Mouse (Mus musculus) embryonic facial prominence, embryonic 14.5 days (tissue): Measurements from ENCODE around the gene Ifih1. TPM values are rescaled to one million over a fixed set of nuclear protein-coding genes. Genes with fewer than 3 reads are reported as not detected.

Source experiments
- ATAC-seq: fragments of 200-750 bp; cut with Nextera tagmentation; 2 replicates; pipeline ENCODE4 v1.8.0; 2017; ENCODE audit warnings: low read depth, moderate number of reproducible peaks, moderate TSS enrichment
- DNase-seq: peaks from one replicate; pipeline ENCODE4 v3.0.0-alpha.2; 2015; ENCODE audit warnings: low spot score
- H3K27ac ChIP-seq: fragments of 300-500 bp; sonication (generic); replicated peaks from 2 replicates; pipeline ENCODE4 v1.5.1; 2014; ENCODE audit warnings: low read depth, mild to moderate bottlenecking, low read length, moderate library complexity
- H3K27me3 ChIP-seq: fragments of 300-500 bp; sonication (generic); replicated peaks from 2 replicates; pipeline ENCODE4 v1.6.1; 2014; ENCODE audit warnings: low read length; ENCODE audit not compliant: control insufficient read depth, insufficient read depth
- H3K36me3 ChIP-seq: fragments of 300-500 bp; sonication (generic); 2 replicates; pipeline ENCODE4 v1.6.1; 2014; ENCODE audit warnings: low read length, mixed read lengths; ENCODE audit not compliant: control insufficient read depth, insufficient read depth
- H3K4me1 ChIP-seq: fragments of 300-500 bp; sonication (generic); 2 replicates; pipeline ENCODE4 v1.6.1; 2014; ENCODE audit warnings: antibody characterized with exemption, low read length; ENCODE audit not compliant: control insufficient read depth, insufficient read depth
- H3K4me2 ChIP-seq: fragments of 300-500 bp; sonication (generic); 2 replicates; pipeline ENCODE4 v1.6.1; 2014; ENCODE audit warnings: low read depth, mild to moderate bottlenecking, low read length, moderate library complexity, mixed read lengths
- H3K4me3 ChIP-seq: fragments of 300-500 bp; sonication (generic); 2 replicates; pipeline ENCODE4 v1.5.1; 2014; ENCODE audit warnings: low read depth, mild to moderate bottlenecking, low read length
- H3K9ac ChIP-seq: fragments of 300-500 bp; sonication (generic); 2 replicates; pipeline ENCODE4 v1.6.1; 2014; ENCODE audit warnings: low read depth, mild to moderate bottlenecking, low read length, moderate library complexity, mixed read lengths
- H3K9me3 ChIP-seq: fragments of 300-500 bp; sonication (generic); 2 replicates; pipeline ENCODE4 v1.6.1; 2016; ENCODE audit warnings: low read length; ENCODE audit not compliant: control insufficient read depth
- WGBS: fragments of 180-500 bp; shearing (Covaris S2); extraction: QIAGEN DNeasy Blood & Tissue Kit; methylation state at CpG from one replicate; pipeline ENCODE4 v1.1.7; 2014; 5-methylcytosine and 5-hydroxymethylcytosine counted together
- polyA plus RNA-seq: library from polyadenylated mRNA; unstranded; fragments of >200 nt; fragmentation: Nextera tagmentation; extraction: Ambion mirVana; gene quantifications from 2 replicates; pipeline ENCODE4 v1.2.1, GENCODE M21; 2014

Ifih1 gene
- polyA plus RNA-seq = 2.9 and 3.4 TPM in 2 replicates

- peaks cover 8% of the 10 kb centered on the region; the same call in 1 of the 2 replicates for H3K4me1 ChIP-seq
- DNase-seq (peak; percentile 71), ATAC-seq (peak; percentile 92)
- under 1% methylated on average over 19 of the region's 30 CpGs for WGBS
- H3K27ac ChIP-seq = peak within 1 kb of the TSS; percentile 34; the same call in 1 of the 2 replicates
- peaks cover 3% of the 10 kb centered on the region; the same call in 1 of the 2 replicates for H3K27me3 ChIP-seq
- peak within 1 kb of the TSS; percentile 66 for H3K9ac ChIP-seq
- H3K9me3 ChIP-seq = no peaks in the 10 kb centered on the region
- peak within 1 kb of the TSS; percentile 49 for H3K4me3 ChIP-seq
- peak within 1 kb of the TSS; percentile 71 for H3K4me2 ChIP-seq
- no peaks in the 10 kb centered on the region for H3K36me3 ChIP-seq
Observed at GRCm38 (mm10) chr2:62646014-62646645, at the start of gene Ifih1. Gene Ifih1, minus strand, starts transcription at chr2:62646255.

- no peaks in the 10 kb centered on the region for H3K9me3 ChIP-seq
- H3K27me3 ChIP-seq = no peaks in the 10 kb centered on the region
- DNase-seq (no peak), ATAC-seq (no peak)
- H3K4me3 ChIP-seq = no peak overlapping the region
- no peaks in the 10 kb centered on the region for H3K4me1 ChIP-seq
- 85% methylated on average over 6 of the region's 6 CpGs for WGBS
- H3K27ac ChIP-seq = no peak overlapping the region
- H3K9ac ChIP-seq = no peak overlapping the region
- H3K36me3 ChIP-seq = no peaks in the 10 kb centered on the region
- no peak overlapping the region for H3K4me2 ChIP-seq
Observed at GRCm38 (mm10) chr2:62685934-62686333, 39.9 kb upstream of the Ifih1 start.

GRCm38 (mm10) chr2:62684989-62685595 lies 39.0 kb upstream of the Ifih1 start:
- Histone ChIP-seq H3K27me3 (no peaks in the 10 kb centered on the region), H3K4me2 (no peak overlapping the region), H3K9me3 (no peaks in the 10 kb centered on the region), H3K9ac (no peak overlapping the region), H3K27ac (no peak overlapping the region), H3K36me3 (no peaks in the 10 kb centered on the region), H3K4me3 (no peak overlapping the region), H3K4me1 (no peaks in the 10 kb centered on the region)
- ATAC-seq = no peak
- 54% methylated on average over 3 of the region's 3 CpGs for WGBS
- no peak for DNase-seq

GRCm38 (mm10) chr2:62681667-62682066 lies 35.6 kb upstream of the Ifih1 start:
- H3K4me1 ChIP-seq = no peaks in the 10 kb centered on the region
- H3K27me3 ChIP-seq = no peaks in the 10 kb centered on the region
- H3K4me3 ChIP-seq = no peak overlapping the region
- no peak overlapping the region for H3K27ac ChIP-seq
- H3K9ac ChIP-seq = no peak overlapping the region
- no peaks in the 10 kb centered on the region for H3K9me3 ChIP-seq
- no peaks in the 10 kb centered on the region for H3K36me3 ChIP-seq
- DNase-seq (no peak), ATAC-seq (no peak)
- H3K4me2 ChIP-seq = no peak overlapping the region
- 67% methylated on average over 8 of the region's 8 CpGs for WGBS

- 80% methylated on average over 5 of the region's 5 CpGs for WGBS
Observed at GRCm38 (mm10) chr2:62672788-62673187, 26.7 kb upstream of the Ifih1 start.

GRCm38 (mm10) chr2:62670767-62671166 lies 24.7 kb upstream of the Ifih1 start:
- Histone ChIP-seq H3K9ac (no peak overlapping the region), H3K36me3 (no peaks in the 10 kb centered on the region), H3K27me3 (no peaks in the 10 kb centered on the region), H3K4me3 (no peak overlapping the region), H3K4me2 (no peak overlapping the region), H3K27ac (no peak overlapping the region), H3K4me1 (no peaks in the 10 kb centered on the region), H3K9me3 (no peaks in the 10 kb centered on the region)
- ATAC-seq = no peak
- WGBS = 65% methylated on average over 4 of the region's 4 CpGs
- no peak for DNase-seq

More at GRCm38 (mm10) chr2:62672788-62673187, 26.7 kb upstream of the Ifih1 start:
- no peak overlapping the region for H3K4me2 ChIP-seq
- ATAC-seq (no peak), DNase-seq (no peak)
- no peaks in the 10 kb centered on the region for H3K27me3 ChIP-seq
- no peaks in the 10 kb centered on the region for H3K9me3 ChIP-seq
- H3K9ac ChIP-seq = no peak overlapping the region
- no peaks in the 10 kb centered on the region for H3K4me1 ChIP-seq
- H3K4me3 ChIP-seq = no peak overlapping the region
- no peak overlapping the region for H3K27ac ChIP-seq
- H3K36me3 ChIP-seq = no peaks in the 10 kb centered on the region

- Histone ChIP-seq H3K4me1 (no peaks in the 10 kb centered on the region), H3K4me2 (no peak overlapping the region), H3K9me3 (no peaks in the 10 kb centered on the region), H3K9ac (no peak overlapping the region), H3K27ac (no peak overlapping the region), H3K4me3 (no peak overlapping the region), H3K36me3 (no peaks in the 10 kb centered on the region), H3K27me3 (no peaks in the 10 kb centered on the region)
- ATAC-seq = no peak
- 84% methylated on average over 5 of the region's 5 CpGs for WGBS
- DNase-seq = no peak
Observed at GRCm38 (mm10) chr2:62670301-62670700, 24.2 kb upstream of the Ifih1 start.

GRCm38 (mm10) chr2:62669848-62670247 lies 23.8 kb upstream of the Ifih1 start:
- H3K4me3 ChIP-seq = no peak overlapping the region
- H3K4me2 ChIP-seq = no peak overlapping the region
- H3K27me3 ChIP-seq = no peaks in the 10 kb centered on the region
- H3K4me1 ChIP-seq = no peaks in the 10 kb centered on the region
- no peak overlapping the region for H3K27ac ChIP-seq
- no peak for DNase-seq
- no peaks in the 10 kb centered on the region for H3K9me3 ChIP-seq
- no peak for ATAC-seq
- H3K9ac ChIP-seq = no peak overlapping the region
- 82% methylated on average over 3 of the region's 3 CpGs for whole genome bisulfite sequencing
- H3K36me3 ChIP-seq = no peaks in the 10 kb centered on the region

GRCm38 (mm10) chr2:62665536-62665935 lies 19.5 kb upstream of the Ifih1 start:
- H3K9ac ChIP-seq = no peak overlapping the region
- no peak overlapping the region for H3K4me3 ChIP-seq
- H3K36me3 ChIP-seq = no peaks in the 10 kb centered on the region
- peaks cover 3% of the 10 kb centered on the region; the same call in 1 of the 2 replicates for H3K27me3 ChIP-seq
- no peak overlapping the region for H3K27ac ChIP-seq
- WGBS = 65% methylated on average over 1 of the region's 1 CpGs
- H3K4me2 ChIP-seq = no peak overlapping the region
- no peaks in the 10 kb centered on the region for H3K4me1 ChIP-seq
- DNase-seq = no peak
- H3K9me3 ChIP-seq = no peaks in the 10 kb centered on the region
- no peak for ATAC-seq
